Comparison of ENCODE assay signal across 18 mouse cellular contexts in the genomic region with DNA sequence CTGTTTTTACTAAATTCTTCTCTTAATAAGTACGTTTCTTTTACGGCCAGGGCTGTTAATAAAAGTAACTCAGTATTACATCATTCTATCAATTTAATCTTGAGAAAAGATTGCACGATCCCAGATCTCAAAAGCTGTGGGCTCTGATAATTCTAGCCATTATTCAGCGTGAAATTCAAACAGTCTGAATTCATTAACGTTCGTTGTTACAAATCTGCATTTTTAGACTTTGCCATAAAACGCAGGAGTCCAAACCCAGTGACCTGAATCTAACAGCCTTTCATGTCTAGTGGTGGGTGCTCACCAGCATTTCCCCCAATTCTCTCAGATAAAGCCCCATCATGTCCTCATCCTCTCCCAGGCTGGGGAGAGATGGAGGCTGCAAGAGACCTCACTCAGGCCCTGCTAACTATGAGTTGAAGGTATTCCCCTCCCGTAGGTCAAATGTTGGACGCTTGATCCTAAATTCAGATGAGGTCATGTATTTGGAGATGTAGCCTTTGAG. TPM values are rescaled to one million over a fixed set of nuclear protein-coding genes. Genes with fewer than 3 reads are reported as not detected.
A peak's percentile ranks its signal among the peaks of the same experiment; 100 is the strongest.
DNase-seq lines count a peak whose midpoint lies in the region; ATAC-seq lines count a peak whose summit lies in the region.
"Had no signal": no experiment of that assay in that cellular context is flagged by ENCODE, and none has a peak within 500 bp of the region (broad histone marks: within the 10 kb centered on the region; RNA-seq: fewer than 3 reads in every experiment).

No protein-coding gene starts in this region.

- H3K9ac ChIP-seq in forebrain, embryonic 14.5 days (ENCODE audit: low read length): no peak overlapping the region; the same call in 1 of the 2 replicates
- no peak overlapping the region for H3K9ac ChIP-seq in midbrain, embryonic 11.5 days (ENCODE audit: low read length)
- H3K9ac ChIP-seq: embryonic facial prominence, embryonic 12.5 days; intestine, embryonic 15.5 days; kidney, embryonic 15.5 days; liver, embryonic 12.5 days; lung, embryonic 14.5 days had no signal

- peaks cover 65% of the 10 kb centered on the region for H3K4me1 ChIP-seq in forebrain, embryonic 14.5 days (ENCODE audit: control insufficient read depth, insufficient read depth, low read length)
- H3K4me1 ChIP-seq in midbrain, embryonic 11.5 days (ENCODE audit: control insufficient read depth, insufficient read depth, low read length): peaks cover 52% of the 10 kb centered on the region
- H3K4me1 ChIP-seq: intestine, embryonic 15.5 days; liver, embryonic 12.5 days had no signal

- H3K4me2 ChIP-seq in forebrain, embryonic 14.5 days (ENCODE audit: low read length): peak overlapping the region; percentile 24
- no peak overlapping the region for H3K4me2 ChIP-seq in midbrain, embryonic 11.5 days
- H3K4me2 ChIP-seq: embryonic facial prominence, embryonic 12.5 days; intestine, embryonic 15.5 days; kidney, embryonic 15.5 days; liver, embryonic 12.5 days; lung, embryonic 14.5 days had no signal

- no peaks in the 10 kb centered on the region for H3K27me3 ChIP-seq in forebrain, embryonic 14.5 days (replicated peaks; ENCODE audit: control insufficient read depth, insufficient read depth, low read length)
- no peaks in the 10 kb centered on the region for H3K27me3 ChIP-seq in midbrain, embryonic 11.5 days (ENCODE audit: control insufficient read depth, insufficient read depth, low read length)
- H3K27me3 ChIP-seq: embryonic facial prominence, embryonic 12.5 days; intestine, embryonic 15.5 days; kidney, embryonic 15.5 days; liver, embryonic 12.5 days had no signal

- peaks cover 4% of the 10 kb centered on the region; the same call in 1 of the 2 replicates for H3K36me3 ChIP-seq in forebrain, embryonic 14.5 days (ENCODE audit: control insufficient read depth, insufficient read depth, low read length)
- no peaks in the 10 kb centered on the region for H3K36me3 ChIP-seq in midbrain, embryonic 11.5 days (ENCODE audit: control insufficient read depth, insufficient read depth, low read length)

- H3K4me3 ChIP-seq in forebrain, embryonic 14.5 days (ENCODE audit: low read depth, low read length): no peak overlapping the region
- H3K4me3 ChIP-seq in midbrain, embryonic 11.5 days (ENCODE audit: low read depth, low read length): no peak overlapping the region
- H3K4me3 ChIP-seq: embryonic facial prominence, embryonic 12.5 days; heart, embryonic 10.5 days; intestine, embryonic 15.5 days; kidney, embryonic 15.5 days; limb, embryonic 10.5 days; liver, embryonic 12.5 days had no signal

- DNase-seq in retina, embryonic 14.5 days (ENCODE audit: low spot score): peak; percentile 12
- no peak for DNase-seq in retina, postnatal 1 day
- DNase-seq in forebrain, embryonic 14.5 days (ENCODE audit: low spot score): peak; percentile 71
- DNase-seq in midbrain, embryonic 11.5 days (ENCODE audit: low spot score, missing footprints): peak; percentile 88
- DNase-seq in heart, postnatal 10 days: no peak
- no peak for DNase-seq in cerebellum, postnatal 4 days (ENCODE audit: low spot score in 2 of 2)
- DNase-seq in lung, postnatal 4 days: no peak
- DNase-seq: cerebellum, postnatal 10 days; lung, embryonic 14.5 days; right cerebral cortex, adult 18-20 months; thymus, adult 18-20 months had no signal

- intact Hi-C loops in heart, postnatal 10 days (cut with DNase I): no loop called here

- H3K9me3 ChIP-seq in forebrain, embryonic 14.5 days (replicated peaks; ENCODE audit: control insufficient read depth, low read length): no peaks in the 10 kb centered on the region
- H3K9me3 ChIP-seq in midbrain, embryonic 11.5 days (ENCODE audit: control insufficient read depth, low read length): no peaks in the 10 kb centered on the region
- H3K9me3 ChIP-seq: embryonic facial prominence, embryonic 12.5 days; heart, embryonic 10.5 days; intestine, embryonic 15.5 days; kidney, embryonic 15.5 days; limb, embryonic 10.5 days; liver, embryonic 12.5 days had no signal

- 9% methylated on average over 9 of the region's 9 CpGs for WGBS in forebrain, embryonic 14.5 days
- 49% methylated on average over 9 of the region's 9 CpGs for WGBS in midbrain, embryonic 11.5 days

- H3K27ac ChIP-seq in forebrain, embryonic 14.5 days (ENCODE audit: low read depth, low read length): peak overlapping the region; percentile 70
- H3K27ac ChIP-seq in midbrain, embryonic 11.5 days (ENCODE audit: low read depth, low read length): peak overlapping the region; percentile 17; the same call in 1 of the 2 replicates
- H3K27ac ChIP-seq: embryonic facial prominence, embryonic 12.5 days; heart, embryonic 10.5 days; intestine, embryonic 15.5 days; limb, embryonic 10.5 days; liver, embryonic 12.5 days; macrophage had no signal

- ATAC-seq in forebrain, embryonic 14.5 days: peak; percentile 47
- 0 out of 2 replicates have a peak, but pooled peaks have one; percentile 23 for ATAC-seq in midbrain, embryonic 11.5 days (ENCODE audit: low FRiP score)
- ATAC-seq: intestine, embryonic 15.5 days; liver, embryonic 12.5 days had no signal

RNA-seq across cellular contexts. Expression of gene Fgfr2, which starts 50.0 kb away (rescaled TPM):
- 35.9 and 39.8 TPM in 2 replicates for polyA plus RNA-seq in forebrain, embryonic 14.5 days (2014; fragmentation: Nextera tagmentation; extraction: Ambion mirVana)
- polyA plus RNA-seq in midbrain, embryonic 11.5 days (2014; fragmentation: Nextera tagmentation; extraction: Ambion mirVana): 85.3 and 92.0 TPM in 2 replicates
- 1 to 10 TPM; 6.2 to 6.3 TPM for total RNA-seq in heart, postnatal 10 days (2021)
- polyA plus RNA-seq: macrophage had no signal

RNA-seq across cellular contexts. Expression of gene Ctbp2, which starts 51.0 kb away (rescaled TPM):
- 87.5 and 92.1 TPM in 2 replicates for polyA plus RNA-seq in forebrain, embryonic 14.5 days (2014; fragmentation: Nextera tagmentation; extraction: Ambion mirVana)
- polyA plus RNA-seq in midbrain, embryonic 11.5 days (2014; fragmentation: Nextera tagmentation; extraction: Ambion mirVana): 118 and 131 TPM in 2 replicates
- total RNA-seq in heart, postnatal 10 days (2021): 10 to 100 TPM; 46.2 to 53.5 TPM

Comparison
In these comparisons a context has a peak if more than half of its experiments do, and no peak if none do; other contexts are left out.
1. DNase-seq: peak in retina, embryonic 14.5 days (single experiment), forebrain, embryonic 14.5 days (single experiment) and midbrain, embryonic 11.5 days (single experiment); none in retina, postnatal 1 day (single experiment), heart, postnatal 10 days (0 of 2), cerebellum, postnatal 4 days (0 of 2) and lung, postnatal 4 days (0 of 2).